Mouse (Mus musculus) myocyte (in vitro differentiated cells): ENCODE data around the gene Homer2.

Experiments used
- E2F4 ChIP-seq: IDR thresholded peaks from one replicate; pipeline ENCODE4 v1.6.1; 2011; ENCODE audit warnings: mild to moderate bottlenecking, control low read depth, moderate library complexity; ENCODE audit not compliant: insufficient read depth
- MYOD1 ChIP-seq, 3 experiments: IDR thresholded peaks; one replicate each; pipeline ENCODE4 v1.6.1; 2011; ENCODE audit warnings: control low read depth in 2 of 3, low read depth in 2 of 3, mild to moderate bottlenecking in 2 of 3, moderate library complexity in 1 of 3; ENCODE audit not compliant: insufficient read length in 2 of 3, control insufficient read depth in 1 of 3
- POLR2A ChIP-seq: IDR thresholded peaks from one replicate; pipeline ENCODE4 v1.6.1; 2011; ENCODE audit warnings: low read depth, mild to moderate bottlenecking, control low read depth, moderate library complexity; ENCODE audit not compliant: insufficient read length
- POLR2AphosphoS2 ChIP-seq: IDR thresholded peaks from one replicate; pipeline ENCODE4 v1.6.1; 2011; ENCODE audit warnings: low read depth, control low read depth; ENCODE audit not compliant: insufficient read length
- REST ChIP-seq: IDR thresholded peaks from one replicate; pipeline ENCODE4 v1.6.1; 2011; ENCODE audit warnings: mild to moderate bottlenecking, control low read depth, moderate library complexity; ENCODE audit not compliant: insufficient read depth, insufficient read length
- TCF12 ChIP-seq: IDR thresholded peaks from one replicate; pipeline ENCODE4 v1.6.1; 2011; ENCODE audit warnings: mild to moderate bottlenecking, control low read depth; ENCODE audit not compliant: poor library complexity, insufficient read depth, severe bottlenecking
- USF1 ChIP-seq: IDR thresholded peaks from one replicate; pipeline ENCODE4 v1.6.1; 2011; ENCODE audit warnings: low read depth, mild to moderate bottlenecking, control low read depth, moderate library complexity

DNA sequence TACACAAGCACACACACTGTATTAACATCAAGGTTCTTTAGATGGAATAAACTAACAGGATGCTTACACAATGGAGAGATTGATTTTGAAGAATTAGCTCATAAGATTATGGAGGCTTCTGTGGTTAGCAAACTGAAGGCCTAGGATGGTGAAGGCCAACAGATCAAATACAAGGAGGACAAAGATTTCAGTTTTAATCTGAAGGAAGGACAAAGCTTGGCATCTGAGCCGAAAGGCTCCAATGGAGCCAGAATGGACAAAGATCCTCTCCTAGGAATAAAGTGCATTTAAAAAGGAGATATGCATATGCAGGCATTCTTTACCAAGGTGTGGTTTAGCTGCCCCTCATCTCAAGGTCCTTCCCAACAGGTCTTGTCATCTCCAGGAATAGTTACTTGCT lies 137.5 kb downstream of the Homer2 start:
- TF ChIP-seq POLR2AphosphoS2 = no peak
- no peak for TF ChIP-seq POLR2A
- no peak for TF ChIP-seq REST
- no peak for TF ChIP-seq E2F4
- no peak for TF ChIP-seq TCF12
- TF ChIP-seq USF1 = no peak
- TF ChIP-seq MYOD1 (IDR thresholded peaks at IDR 0.05; ENCODE audit: control insufficient read depth in 1 of 3, insufficient read length in 2 of 3, low read depth in 2 of 3) = no peak
